Mouse (Mus musculus): Measurements from ENCODE around the gene Cdc6. TPM values are rescaled to one million over a fixed set of nuclear protein-coding genes. Genes with fewer than 3 reads are reported as not detected.

The Cdc6 gene
- total and polyA plus RNA-seq, 3 experiments, result 47.4 to 99.3 (median 81.3) TPM

GRCm38 (mm10) chr11:98949958-98950460 lies 42.4 kb downstream of the Cdc6 start:
- in situ Hi-C loops (cut with MboI; ENCODE audit: low pct_ligation_motif_present, low pct_unique_long_range_greater_than_20kb, low sequenced_read_pairs), result no loop called here
- H3K4me1 ChIP-seq (ENCODE audit: control insufficient read depth in 1 of 2, insufficient read depth in 2 of 2), result peaks cover 38 to 89% of the 10 kb centered on the region in 2 experiments
- DNase-seq (ENCODE audit: extremely low read depth), result no peak
- TF ChIP-seq HCFC1 (IDR thresholded peaks at IDR 0.05; ENCODE audit: low read depth, low read length) (no peak), CHD2 (IDR thresholded peaks at IDR 0.05; ENCODE audit: low read length) (no peak), NRF1 (IDR thresholded peaks at IDR 0.05; ENCODE audit: low read depth, low read length) (no peak), ELF1 (IDR thresholded peaks at IDR 0.05; ENCODE audit: low read depth, low read length) (no peak), USF2 (conservative IDR thresholded peaks at IDR 0.05; ENCODE audit: low read depth, low read length) (no peak), MEF2A (IDR thresholded peaks at IDR 0.05; ENCODE audit: borderline replicate concordance, low read depth, low read length) (no peak), TCF12 (IDR thresholded peaks at IDR 0.05; ENCODE audit: low read depth, low read length) (no peak), ZKSCAN1 (IDR thresholded peaks at IDR 0.05; ENCODE audit: borderline replicate concordance, low read depth, low read length) (no peak), JUN (IDR thresholded peaks at IDR 0.05; ENCODE audit: insufficient read depth, low read depth, low read length) (no peak), MAX (IDR thresholded peaks at IDR 0.05; ENCODE audit: low read length) (no peak), POLR2A (IDR thresholded peaks at IDR 0.05; ENCODE audit: low read depth, low read length) (no peak), BHLHE40 (IDR thresholded peaks at IDR 0.05; ENCODE audit: low read depth, low read length) (no peak), UBTF (IDR thresholded peaks at IDR 0.05; ENCODE audit: low read depth, low read length) (no peak)
- no peak overlapping the region for H3K27ac ChIP-seq (ENCODE audit: insufficient read depth, low read depth)
- dilution Hi-C loops (cut with MboI; ENCODE audit: extremely low pct_ligation_motif_present, extremely low pct_unique_long_range_greater_than_20kb, low sequenced_read_pairs), result no loop called here
- no peaks in the 10 kb centered on the region for H3K9me3 ChIP-seq (replicated peaks; ENCODE audit: low read length)
- no peaks in the 10 kb centered on the region for H3K27me3 ChIP-seq (replicated peaks)
- peaks cover 5 to 36% of the 10 kb centered on the region in 2 experiments for H3K36me3 ChIP-seq (replicated peaks in 1 of 2; ENCODE audit: control insufficient read depth in 1 of 2, insufficient read depth in 1 of 2, low read length in 1 of 2)
- no peak overlapping the region for H3K4me2 ChIP-seq (ENCODE audit: insufficient read depth, low read depth, poor library complexity, severe bottlenecking)
- no peak overlapping the region for H3K9ac ChIP-seq (ENCODE audit: insufficient read depth, low read depth)
- H3K4me3 ChIP-seq (replicated peaks in 1 of 3; ENCODE audit: low read depth in 2 of 3, low read length in 2 of 3, poor library complexity in 1 of 3), result no peak overlapping the region
- H3K79me2 ChIP-seq (replicated peaks; ENCODE audit: control insufficient read depth, extremely low read depth, insufficient read depth, poor library complexity, severe bottlenecking), result no peaks in the 10 kb centered on the region

- dilution Hi-C loops (cut with MboI; ENCODE audit: extremely low pct_ligation_motif_present, extremely low pct_unique_long_range_greater_than_20kb, low sequenced_read_pairs) (no loop called here), in situ Hi-C loops (cut with MboI; ENCODE audit: low pct_ligation_motif_present, low pct_unique_long_range_greater_than_20kb, low sequenced_read_pairs) (no loop called here)
- Histone ChIP-seq H3K4me2 (ENCODE audit: insufficient read depth, low read depth, poor library complexity, severe bottlenecking) (no peak overlapping the region), H3K9me3 (replicated peaks; ENCODE audit: low read length) (no peaks in the 10 kb centered on the region), H3K4me1 (ENCODE audit: control insufficient read depth in 1 of 2, insufficient read depth in 2 of 2) (peaks cover 38 to 89% of the 10 kb centered on the region in 2 experiments), H3K27ac (ENCODE audit: insufficient read depth, low read depth) (no peak overlapping the region), H3K79me2 (replicated peaks; ENCODE audit: control insufficient read depth, extremely low read depth, insufficient read depth, poor library complexity, severe bottlenecking) (no peaks in the 10 kb centered on the region), H3K9ac (ENCODE audit: insufficient read depth, low read depth) (no peak overlapping the region), H3K4me3 (replicated peaks in 1 of 3; ENCODE audit: low read depth in 2 of 3, low read length in 2 of 3, poor library complexity in 1 of 3) (no peak overlapping the region), H3K36me3 (replicated peaks in 1 of 2; ENCODE audit: control insufficient read depth in 1 of 2, insufficient read depth in 1 of 2, low read length in 1 of 2) (peaks cover 5 to 36% of the 10 kb centered on the region in 2 experiments), H3K27me3 (replicated peaks) (no peaks in the 10 kb centered on the region)
- no peak for DNase-seq (ENCODE audit: extremely low read depth)
- TF ChIP-seq CHD2 (IDR thresholded peaks at IDR 0.05; ENCODE audit: low read length) (no peak), CHD1 (IDR thresholded peaks at IDR 0.05; ENCODE audit: low read depth, low read length) (no peak), TCF12 (IDR thresholded peaks at IDR 0.05; ENCODE audit: low read depth, low read length) (no peak), TBP (conservative IDR thresholded peaks at IDR 0.05; ENCODE audit: low read depth, low read length) (no peak), PAX5 (IDR thresholded peaks at IDR 0.05; ENCODE audit: low read length) (no peak), MXI1 (IDR thresholded peaks at IDR 0.05; ENCODE audit: low read depth, low read length) (no peak), JUND (conservative IDR thresholded peaks at IDR 0.05; ENCODE audit: low read depth, low read length) (no peak), USF1 (IDR thresholded peaks at IDR 0.05; ENCODE audit: low read depth, low read length) (no peak), MAZ (IDR thresholded peaks at IDR 0.05; ENCODE audit: low read depth, low read length) (no peak), RCOR1 (conservative IDR thresholded peaks at IDR 0.05; ENCODE audit: low read depth, low read length) (no peak), BHLHE40 (IDR thresholded peaks at IDR 0.05; ENCODE audit: low read depth, low read length) (no peak)
Observed at GRCm38 (mm10) chr11:98950484-98950883, 42.9 kb downstream of the Cdc6 start.
